Mouse (Mus musculus) A20 (cell line): ENCODE data around the gene Dnase1l2.
A peak's percentile ranks its signal among the peaks of the same experiment; 100 is the strongest.
"Not testable (repeated sequence)": the region's sequence is repeated elsewhere in the genome, so short reads cannot be mapped to it uniquely, and the experiment has no call there.

Source experiments
- DNase-seq: peaks from one replicate; pipeline ENCODE4 v3.0.0-alpha.2; 2011; ENCODE audit warnings: low read depth, low spot score

The Dnase1l2 gene

GRCm38 (mm10) chr17:24472512-24472911 is 29.6 kb upstream of the Dnase1l2 start:
- no peak for DNase-seq

GRCm38 (mm10) chr17:24470701-24471527 is 28.0 kb upstream of the Dnase1l2 start:
- no peak for DNase-seq

- peak; percentile 99 for DNase-seq
Observed at GRCm38 (mm10) chr17:24469910-24470602, 27.2 kb upstream of the Dnase1l2 start, which contains the start of the genes E4f1 and Pgp. E4f1 (minus strand) TSS chr17:24470313. Pgp (plus strand) TSS chr17:24470392.

GRCm38 (mm10) chr17:24469336-24469909 is 26.5 kb upstream of the Dnase1l2 start:
- no peak for DNase-seq

DNA sequence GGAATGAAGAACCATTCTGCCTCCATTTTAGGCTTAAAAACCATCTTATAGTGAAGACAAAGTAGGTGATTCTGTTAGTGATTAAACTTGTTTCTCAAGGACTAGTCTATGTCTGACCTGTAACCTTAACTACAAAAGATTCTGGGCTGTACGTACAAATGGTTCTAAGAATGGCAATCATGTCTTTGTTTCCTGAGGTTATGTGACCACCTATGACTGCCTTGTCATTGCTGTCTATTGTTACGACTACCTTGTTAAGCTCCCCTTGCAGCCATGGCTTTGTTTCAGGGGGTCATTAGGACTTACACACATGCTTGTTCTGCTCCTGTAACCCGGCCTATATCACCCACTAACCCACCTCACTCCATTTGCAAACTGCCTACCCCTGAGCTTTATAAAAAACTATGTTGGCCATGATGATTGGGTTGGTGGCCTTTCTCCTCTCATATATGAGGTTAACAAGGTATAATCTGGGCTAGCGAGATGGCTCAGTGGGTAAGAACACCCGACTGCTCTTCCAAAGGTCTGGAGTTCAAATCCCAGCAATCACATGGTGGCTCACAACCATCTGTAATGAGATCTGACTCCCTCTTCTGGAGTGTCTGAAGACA is 25.8 kb upstream of the Dnase1l2 start:
- no peak for DNase-seq

DNA sequence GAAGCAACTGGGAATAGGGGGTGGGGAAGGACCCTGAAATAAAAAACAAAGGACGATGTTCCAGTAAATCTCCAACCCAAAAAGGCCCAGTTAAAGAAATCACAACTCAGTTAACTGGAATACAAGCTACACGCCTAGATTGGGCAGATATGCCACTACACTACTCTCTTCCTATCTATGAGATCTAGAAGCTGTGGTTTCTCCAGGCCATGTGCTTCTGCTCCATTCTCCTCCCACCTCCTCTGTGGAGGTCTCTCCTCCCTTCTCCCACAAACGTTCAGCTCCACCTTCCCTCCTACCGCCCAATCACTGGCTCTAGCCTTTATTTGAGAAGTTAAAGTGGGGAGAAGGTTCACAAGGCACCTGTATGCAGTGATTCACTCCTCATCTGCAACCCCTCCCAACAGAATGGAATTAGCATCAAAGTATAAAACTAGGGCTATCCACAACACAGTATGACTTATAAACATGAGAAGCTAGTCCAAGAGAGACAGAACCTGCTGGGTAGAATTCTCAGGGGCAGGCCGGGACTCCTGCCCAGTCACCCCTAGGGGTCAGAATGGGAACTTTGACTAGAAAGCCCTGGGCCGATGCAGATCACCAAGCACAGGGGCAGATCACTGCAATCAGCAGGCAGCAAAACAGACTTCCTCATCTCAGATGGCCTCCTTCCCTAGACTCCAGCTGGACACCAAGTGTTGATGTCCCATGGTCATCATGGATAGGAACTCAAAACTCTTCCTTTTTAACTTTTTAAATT is 20.6 kb upstream of the Dnase1l2 start:
- peak; percentile 72 for DNase-seq

DNA sequence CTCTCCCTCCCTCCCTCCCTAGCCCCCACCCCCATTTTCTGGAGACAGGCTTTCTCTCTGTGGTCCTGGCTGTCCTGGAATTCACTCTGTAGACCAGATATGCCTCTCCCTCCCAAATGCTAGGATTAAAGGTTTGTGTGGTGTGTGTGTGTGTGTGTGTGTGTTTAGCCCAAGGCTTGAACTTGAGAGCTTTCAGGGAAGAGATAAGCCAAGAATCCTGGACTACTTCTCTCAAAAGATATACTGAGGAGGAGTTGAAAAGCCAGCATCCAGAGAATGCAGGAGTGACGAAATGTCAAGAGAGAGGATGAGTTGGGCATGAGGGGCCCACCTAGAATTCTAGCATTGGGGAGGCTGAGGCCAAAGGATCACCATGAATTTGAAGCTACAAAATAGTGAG is 20.0 kb upstream of the Dnase1l2 start:
- no peak for DNase-seq

DNA sequence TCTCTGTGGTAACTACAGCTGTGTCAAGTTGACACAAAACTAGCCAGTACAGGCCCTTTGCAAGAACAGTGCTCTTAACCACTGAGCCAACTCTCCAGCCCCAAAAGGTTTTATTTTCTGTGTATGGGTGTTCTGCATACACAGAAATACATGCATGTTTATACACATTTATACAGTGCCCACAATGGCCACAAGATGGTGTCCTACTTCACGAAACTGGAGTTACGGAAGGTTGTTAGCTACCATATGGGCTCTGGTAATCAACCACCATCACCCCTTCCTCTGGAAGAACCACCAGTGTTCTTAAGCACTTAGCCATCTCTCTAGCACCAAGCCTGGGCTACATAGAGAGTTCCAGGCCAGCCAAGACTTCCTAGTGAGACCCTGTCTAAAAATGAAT is 18.7 kb upstream of the Dnase1l2 start:
- DNase-seq: peak; percentile 76

- not testable (repeated sequence) for DNase-seq
Observed at GRCm38 (mm10) chr17:24455523-24456206, 12.8 kb upstream of the Dnase1l2 start.

GRCm38 (mm10) chr17:24454756-24455522 is 12.0 kb upstream of the Dnase1l2 start:
- DNase-seq: peak; percentile 99

DNA sequence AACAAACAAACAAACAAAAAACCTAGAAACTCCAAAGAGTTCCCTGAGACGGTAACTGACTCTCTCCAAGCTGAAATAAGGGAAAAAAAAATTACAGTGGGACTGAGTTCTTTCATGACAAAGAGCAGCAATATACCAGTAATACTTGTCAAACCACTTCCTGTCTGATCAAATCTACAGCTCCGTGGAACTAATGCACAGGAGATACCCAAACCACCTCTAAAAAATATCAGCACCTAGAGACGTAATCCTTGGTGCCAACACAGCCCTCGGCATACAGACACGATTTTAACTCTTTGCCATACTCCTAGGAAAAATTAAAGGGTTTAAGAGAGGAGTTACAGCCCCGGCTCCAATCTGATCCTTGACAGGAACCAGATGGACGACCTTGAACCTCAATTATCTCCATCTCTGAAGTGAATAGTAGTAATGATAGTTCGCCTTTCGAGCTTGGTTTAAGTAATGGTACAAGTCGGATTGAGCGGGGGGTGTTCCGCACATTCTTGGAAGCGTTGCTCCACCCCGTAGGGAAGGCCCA is 11.4 kb upstream of the Dnase1l2 start:
- DNase-seq: no peak

GRCm38 (mm10) chr17:24453372-24453771 is 10.5 kb upstream of the Dnase1l2 start:
- DNase-seq: no peak

- DNase-seq: no peak
Observed at GRCm38 (mm10) chr17:24451220-24451619, 8.3 kb upstream of the Dnase1l2 start.

DNA sequence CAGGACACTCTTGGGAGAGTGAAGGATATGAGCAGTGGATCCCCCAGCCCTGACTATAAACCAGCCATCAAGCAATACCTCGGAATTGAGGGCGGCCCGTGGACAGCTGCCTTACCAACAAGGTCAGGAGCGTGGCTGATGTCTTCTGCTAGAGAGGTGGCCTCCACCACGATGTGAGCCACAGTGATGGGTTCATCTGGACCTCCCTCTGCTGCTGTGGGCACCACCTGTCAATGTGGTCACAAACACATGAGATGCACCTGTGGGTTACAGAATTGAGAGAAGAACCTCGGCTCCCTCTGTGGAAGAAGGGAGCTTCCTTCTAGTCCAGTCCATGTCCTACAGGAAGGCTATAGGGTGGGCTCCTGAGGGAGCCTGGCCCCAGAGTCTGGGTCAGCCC is 6.6 kb upstream of the Dnase1l2 start:
- no peak for DNase-seq

DNA sequence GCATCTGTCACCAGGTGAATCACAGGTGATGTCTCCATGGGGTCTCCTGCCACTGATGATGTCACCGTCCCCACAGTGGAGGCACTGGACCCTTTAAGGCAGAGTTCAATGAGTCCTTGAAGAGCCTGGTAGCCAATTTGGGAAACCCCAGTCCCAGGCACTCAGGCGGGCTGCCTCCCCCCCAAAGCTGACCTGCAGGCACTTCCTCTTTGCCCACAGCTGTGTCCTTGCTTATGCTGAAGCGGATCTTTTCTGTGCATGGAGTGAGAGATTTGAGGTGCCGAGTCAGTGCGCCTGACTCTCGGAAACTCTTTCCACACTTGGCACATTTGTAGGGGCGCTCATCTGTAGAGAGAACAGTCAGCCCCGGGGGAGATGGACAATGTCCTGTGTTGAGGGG is 3.7 kb upstream of the Dnase1l2 start:
- no peak for DNase-seq

DNA sequence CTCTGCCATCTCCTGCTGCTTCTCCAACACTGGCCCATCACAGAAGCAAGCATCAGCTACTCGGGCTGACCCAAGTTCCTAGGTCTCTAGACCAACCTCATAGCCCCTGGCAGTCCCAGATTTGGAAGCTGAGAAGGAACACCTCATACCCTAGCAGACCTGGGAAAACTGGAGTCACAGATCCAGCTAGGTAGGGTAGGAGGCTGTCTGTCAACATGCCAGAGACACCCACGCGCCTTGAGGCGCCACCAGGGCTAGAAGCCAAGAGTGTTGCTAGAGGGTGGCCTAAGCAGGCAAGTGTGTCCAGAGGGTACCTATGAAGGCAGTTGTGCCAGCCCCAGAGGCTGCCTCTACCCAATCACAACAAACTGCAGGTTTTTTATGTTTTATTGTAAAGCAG is 504 bp upstream of the Dnase1l2 start:
- no peak for DNase-seq

GRCm38 (mm10) chr17:24442107-24442506 is 798 bp downstream of the Dnase1l2 start:
- DNase-seq: no peak

DNA sequence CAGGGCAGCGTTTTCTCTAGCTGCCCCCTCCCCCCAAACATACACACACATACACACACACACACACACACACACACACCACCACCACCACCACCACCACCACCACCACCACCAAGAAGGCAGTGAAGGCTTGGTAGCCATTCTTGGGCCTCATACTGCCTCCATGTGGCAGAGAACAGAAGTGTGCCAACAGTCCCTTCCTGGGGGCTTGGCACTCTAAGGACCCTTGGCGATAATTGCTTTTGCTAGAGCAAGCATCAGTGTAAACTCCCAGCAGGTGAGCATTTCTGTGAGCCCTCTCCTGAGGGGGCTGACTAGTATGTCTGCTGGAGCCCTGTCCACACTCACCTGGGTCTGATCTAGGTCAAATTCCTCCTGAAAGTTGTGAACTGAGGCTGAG is 1.8 kb downstream of the Dnase1l2 start:
- DNase-seq: peak; percentile 30

DNA sequence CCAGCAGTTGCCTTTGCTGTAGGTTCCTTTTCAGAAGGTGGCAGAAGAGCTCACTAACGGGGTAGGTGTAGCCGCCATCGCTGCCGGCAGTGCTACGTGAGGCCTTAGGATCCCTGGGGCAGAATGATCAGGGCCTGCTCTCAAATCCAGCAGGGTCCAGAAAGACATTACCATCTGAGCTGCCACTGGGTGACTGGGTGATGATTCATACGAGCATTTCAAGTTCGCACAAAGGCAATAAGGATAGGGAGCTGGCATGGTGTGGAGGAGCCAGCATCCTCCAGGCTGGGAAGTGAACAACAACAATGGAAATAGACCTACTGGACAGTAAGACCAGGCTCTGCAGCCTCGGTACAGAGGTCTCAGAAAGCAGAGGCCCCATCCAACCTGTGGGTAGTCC is 2.5 kb downstream of the Dnase1l2 start:
- no peak for DNase-seq

DNA sequence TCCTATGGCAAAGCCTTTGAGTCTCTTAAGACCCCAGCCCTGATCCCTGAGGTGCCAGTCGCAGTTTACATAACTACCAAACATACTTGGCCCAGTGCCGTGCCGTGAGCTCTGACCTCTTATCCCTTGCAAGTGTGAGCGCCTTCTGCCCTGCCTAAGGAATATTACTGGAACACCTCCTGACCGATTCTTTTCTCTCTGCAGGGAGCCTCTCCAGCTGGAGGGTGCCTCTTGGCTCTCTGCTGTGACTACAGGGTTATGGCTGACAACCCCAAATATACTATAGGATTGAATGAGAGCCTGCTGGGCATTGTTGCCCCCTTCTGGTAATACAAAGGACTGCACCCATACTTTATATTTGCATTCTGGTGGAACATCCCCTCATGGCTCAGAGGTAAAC is 5.9 kb downstream of the Dnase1l2 start:
- DNase-seq: peak; percentile 65
